Mouse (Mus musculus) heart, embryonic 11.5 days (tissue): ENCODE measurements around the gene Hsh2d. TPM values are rescaled to one million over a fixed set of nuclear protein-coding genes. Genes with fewer than 3 reads are reported as not detected.

Experiments
- ATAC-seq: fragments of 200-750 bp; cut with Nextera tagmentation; replicated peaks from 2 replicates; pipeline ENCODE4 v1.8.0; 2017; ENCODE audit warnings: moderate library complexity; ENCODE audit not compliant: insufficient number of reproducible peaks, low FRiP score, low TSS enrichment
- H3K27ac ChIP-seq: fragments of 300-500 bp; sonication (generic); 2 replicates; pipeline ENCODE4 v1.5.1; 2014; ENCODE audit warnings: mild to moderate bottlenecking, low read depth, low read length
- H3K27me3 ChIP-seq: fragments of 300-500 bp; sonication (generic); 2 replicates; pipeline ENCODE4 v1.6.1; 2014; ENCODE audit warnings: mild to moderate bottlenecking, low read length, mixed read lengths; ENCODE audit not compliant: control insufficient read depth, insufficient read depth
- H3K36me3 ChIP-seq: fragments of 300-500 bp; sonication (generic); 2 replicates; pipeline ENCODE4 v1.6.1; 2014; ENCODE audit warnings: mild to moderate bottlenecking, low read length, moderate library complexity, mixed read lengths; ENCODE audit not compliant: control insufficient read depth, insufficient read depth
- H3K4me1 ChIP-seq: fragments of 300-500 bp; sonication (generic); 2 replicates; pipeline ENCODE4 v1.6.1; 2014; ENCODE audit warnings: low read length; ENCODE audit not compliant: control insufficient read depth, insufficient read depth
- H3K4me2 ChIP-seq: fragments of 300-500 bp; sonication (generic); 2 replicates; pipeline ENCODE4 v1.6.1; 2014; ENCODE audit warnings: mild to moderate bottlenecking, moderate library complexity
- H3K4me3 ChIP-seq: fragments of 300-500 bp; sonication (generic); 2 replicates; pipeline ENCODE4 v1.5.1; 2014; ENCODE audit warnings: low read depth, low read length
- H3K9ac ChIP-seq: fragments of 300-500 bp; sonication (generic); 2 replicates; pipeline ENCODE4 v1.6.1; 2014; ENCODE audit warnings: mild to moderate bottlenecking, low read depth, low read length, moderate library complexity
- H3K9me3 ChIP-seq: fragments of 300-500 bp; sonication (generic); replicated peaks from 2 replicates; pipeline ENCODE4 v1.6.1; 2016; ENCODE audit warnings: low read length; ENCODE audit not compliant: control insufficient read depth
- WGBS: fragments of 180-500 bp; shearing (Covaris S2); extraction: QIAGEN DNeasy Blood & Tissue Kit; methylation state at CpG from one replicate; pipeline ENCODE4 v1.1.7; 2014; ENCODE audit not compliant: insufficient replicate concordance; 5-methylcytosine and 5-hydroxymethylcytosine counted together
- polyA plus RNA-seq: library from polyadenylated mRNA; unstranded; fragments of >200 nt; fragmentation: Nextera tagmentation; extraction: Ambion mirVana; gene quantifications from 2 replicates; pipeline ENCODE4 v1.2.1, GENCODE M21; 2014

Hsh2d gene
- polyA plus RNA-seq, 1 experiment from 2014 or later = 0.11 TPM

- no peak overlapping the region for H3K4me2 ChIP-seq
- H3K4me3 ChIP-seq = no peak overlapping the region
- no peaks in the 10 kb centered on the region for H3K9me3 ChIP-seq
- H3K4me1 ChIP-seq = peaks cover 4% of the 10 kb centered on the region
- no peak overlapping the region for H3K9ac ChIP-seq
- WGBS = 77% methylated on average over 3 of the region's 3 CpGs
- H3K27ac ChIP-seq = no peak overlapping the region
- no peak for ATAC-seq
- H3K36me3 ChIP-seq = peaks cover 38% of the 10 kb centered on the region
- H3K27me3 ChIP-seq = no peaks in the 10 kb centered on the region
These were observed 37.9 kb upstream of the Hsh2d start for GRCm38 (mm10) chr8:72151418-72152078.

DNA sequence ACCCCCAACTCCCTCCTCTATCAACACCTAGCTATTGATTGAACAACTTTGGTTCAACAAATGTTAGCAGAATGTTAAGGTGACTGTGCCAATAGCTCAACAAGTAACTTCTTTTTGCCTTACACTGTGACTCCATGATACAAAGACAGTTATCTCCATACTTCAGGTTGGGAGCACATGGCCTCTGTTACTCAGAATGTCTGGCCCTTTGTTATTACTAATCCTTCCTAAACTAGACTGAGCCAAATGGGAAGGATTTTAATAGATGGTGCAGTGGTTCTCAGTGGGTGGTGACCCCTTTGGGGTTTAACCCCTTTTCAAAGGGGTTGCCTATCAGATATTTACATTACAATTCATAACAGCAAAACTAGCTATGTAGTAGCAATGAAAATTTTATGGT, 36.1 kb upstream of the Hsh2d start:
- Histone ChIP-seq H3K4me1 (no peaks in the 10 kb centered on the region), H3K4me2 (no peak overlapping the region), H3K27me3 (no peaks in the 10 kb centered on the region), H3K36me3 (peaks cover 24% of the 10 kb centered on the region), H3K27ac (no peak overlapping the region), H3K9me3 (no peaks in the 10 kb centered on the region), H3K9ac (no peak overlapping the region), H3K4me3 (no peak overlapping the region)
- ATAC-seq = no peak

- Histone ChIP-seq H3K4me3 (no peak overlapping the region), H3K4me1 (peaks cover 12% of the 10 kb centered on the region), H3K9me3 (no peaks in the 10 kb centered on the region), H3K4me2 (no peak overlapping the region), H3K27ac (no peak overlapping the region), H3K27me3 (no peaks in the 10 kb centered on the region), H3K36me3 (no peaks in the 10 kb centered on the region), H3K9ac (no peak overlapping the region)
- WGBS = 80% methylated on average over 2 of the region's 2 CpGs
- no peak for ATAC-seq
These were observed 31.3 kb upstream of the Hsh2d start for GRCm38 (mm10) chr8:72158096-72158495.

GRCm38 (mm10) chr8:72158726-72159125, 30.7 kb upstream of the Hsh2d start:
- H3K27me3 ChIP-seq = no peaks in the 10 kb centered on the region
- H3K4me3 ChIP-seq = no peak overlapping the region
- 76% methylated on average over 3 of the region's 3 CpGs for WGBS
- no peak overlapping the region for H3K4me2 ChIP-seq
- no peaks in the 10 kb centered on the region for H3K9me3 ChIP-seq
- peaks cover 12% of the 10 kb centered on the region for H3K4me1 ChIP-seq
- H3K9ac ChIP-seq = no peak overlapping the region
- no peak for ATAC-seq
- no peak overlapping the region for H3K27ac ChIP-seq
- H3K36me3 ChIP-seq = no peaks in the 10 kb centered on the region

GRCm38 (mm10) chr8:72160007-72160406, 29.4 kb upstream of the Hsh2d start:
- Histone ChIP-seq H3K9me3 (no peaks in the 10 kb centered on the region), H3K4me1 (peaks cover 12% of the 10 kb centered on the region), H3K9ac (no peak overlapping the region), H3K27me3 (no peaks in the 10 kb centered on the region), H3K4me3 (no peak overlapping the region; the same call in 1 of the 2 replicates), H3K27ac (peak overlapping the region; percentile 86; the same call in 1 of the 2 replicates), H3K4me2 (peak overlapping the region; percentile 74), H3K36me3 (no peaks in the 10 kb centered on the region)
- ATAC-seq = no peak
- 64% methylated on average over 3 of the region's 3 CpGs for WGBS

DNA sequence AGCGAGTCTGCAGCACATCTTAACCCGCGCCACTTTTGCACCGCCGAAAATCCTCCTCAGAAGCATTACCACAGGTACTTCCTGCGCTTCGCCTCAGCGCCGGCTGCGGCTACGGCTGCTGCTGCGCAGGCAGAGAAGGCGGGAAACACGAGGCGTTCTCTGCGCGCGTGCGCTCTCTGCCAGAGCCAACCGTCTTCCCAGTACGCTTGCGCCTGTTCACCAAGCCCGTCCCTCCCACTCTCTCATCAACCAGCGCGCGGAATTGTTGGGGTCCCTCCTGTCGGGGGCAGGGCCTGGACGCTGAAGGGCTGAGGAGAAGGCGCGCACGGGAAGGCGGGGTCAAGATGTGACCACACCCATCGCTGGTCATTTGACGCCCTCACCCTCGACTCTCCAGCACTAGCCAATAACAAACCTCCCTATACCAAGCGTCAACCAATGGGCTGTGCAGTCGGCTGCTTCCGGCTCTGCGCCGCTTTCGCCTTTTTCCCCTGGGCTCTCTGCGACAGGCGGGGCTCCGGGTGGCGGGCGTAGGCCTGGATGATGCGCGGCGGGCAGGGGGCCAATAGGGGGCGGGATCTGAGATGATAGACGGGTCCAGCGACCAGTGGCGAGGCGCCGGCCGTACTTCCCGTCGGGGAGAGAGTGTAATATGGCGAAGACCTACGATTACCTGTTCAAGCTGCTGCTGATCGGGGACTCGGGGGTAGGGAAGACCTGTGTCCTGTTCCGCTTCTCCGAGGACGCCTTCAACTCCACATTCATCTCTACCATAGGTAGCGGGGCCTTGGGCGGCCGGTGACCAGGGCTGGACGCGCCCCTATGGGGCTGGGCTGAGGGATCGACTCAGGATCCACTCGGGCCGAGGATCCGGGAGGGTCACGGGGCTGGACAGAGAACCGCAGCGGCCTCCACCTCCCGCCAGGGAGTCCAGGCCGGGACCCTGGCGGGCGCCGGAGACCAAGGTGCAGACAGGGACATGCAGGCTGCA, 28.4 kb upstream of the Hsh2d start, which contains the start of gene Rab8a:
Rab8a (plus strand) TSS at position 494 of the 991 bp plus-strand sequence.
- Histone ChIP-seq H3K4me1 (peaks cover 12% of the 10 kb centered on the region), H3K9ac (peak within 1 kb of the TSS; percentile 81), H3K4me3 (peak within 1 kb of the TSS; percentile 76), H3K27me3 (no peaks in the 10 kb centered on the region), H3K36me3 (no peaks in the 10 kb centered on the region; the same call in 1 of the 2 replicates), H3K9me3 (no peaks in the 10 kb centered on the region), H3K4me2 (peak within 1 kb of the TSS; percentile 91), H3K27ac (peak within 1 kb of the TSS; percentile 86)
- under 1% methylated on average over 82 of the region's 82 CpGs for WGBS
- ATAC-seq = peak; percentile 99

GRCm38 (mm10) chr8:72162821-72163220, 26.6 kb upstream of the Hsh2d start:
- H3K9ac ChIP-seq = no peak overlapping the region
- no peak overlapping the region for H3K4me2 ChIP-seq
- no peak overlapping the region for H3K4me3 ChIP-seq
- no peak overlapping the region for H3K27ac ChIP-seq
- H3K9me3 ChIP-seq = no peaks in the 10 kb centered on the region
- no peak for ATAC-seq
- H3K27me3 ChIP-seq = no peaks in the 10 kb centered on the region
- peaks cover 12% of the 10 kb centered on the region for H3K4me1 ChIP-seq
- H3K36me3 ChIP-seq = no peaks in the 10 kb centered on the region; the same call in none of the 2 replicates

- H3K4me2 ChIP-seq = no peak overlapping the region
- ATAC-seq = no peak
- no peak overlapping the region for H3K27ac ChIP-seq
- H3K4me3 ChIP-seq = no peak overlapping the region
- H3K4me1 ChIP-seq = no peaks in the 10 kb centered on the region
- H3K36me3 ChIP-seq = peaks cover 39% of the 10 kb centered on the region
- no peak overlapping the region for H3K9ac ChIP-seq
- H3K27me3 ChIP-seq = no peaks in the 10 kb centered on the region
- WGBS = 84% methylated on average over 3 of the region's 3 CpGs
- H3K9me3 ChIP-seq = no peaks in the 10 kb centered on the region
These were observed 20.3 kb upstream of the Hsh2d start for GRCm38 (mm10) chr8:72169098-72169668.
